Mouse (Mus musculus) ovary, postnatal 14 days (tissue): ENCODE results near the gene Arhgef15.
"Not testable (repeated sequence)": the region's sequence is repeated elsewhere in the genome, so short reads cannot be mapped to it uniquely, and the experiment has no call there.

Experiments
- DNase-seq: peaks from one replicate; pipeline ENCODE4 v3.0.0; 2022; ENCODE audit warnings: low spot score

Gene Arhgef15

GRCm38 (mm10) chr11:68965050-68965449, 7.8 kb upstream of the Arhgef15 start:
- no peak for DNase-seq

- DNase-seq: no peak
Measured at GRCm38 (mm10) chr11:68963405-68963804, 6.1 kb upstream of the Arhgef15 start.

- not testable (repeated sequence) for DNase-seq
Measured at GRCm38 (mm10) chr11:68962159-68962558, 4.9 kb upstream of the Arhgef15 start.

- DNase-seq: no peak
Measured at GRCm38 (mm10) chr11:68961596-68961995, 4.3 kb upstream of the Arhgef15 start.

GRCm38 (mm10) chr11:68957971-68958370, 691 bp upstream of the Arhgef15 start:
- no peak for DNase-seq

GRCm38 (mm10) chr11:68956697-68957096, 583 bp downstream of the Arhgef15 start:
- no peak for DNase-seq

- DNase-seq: no peak
Measured at GRCm38 (mm10) chr11:68956107-68956506, 1.2 kb downstream of the Arhgef15 start.

DNA sequence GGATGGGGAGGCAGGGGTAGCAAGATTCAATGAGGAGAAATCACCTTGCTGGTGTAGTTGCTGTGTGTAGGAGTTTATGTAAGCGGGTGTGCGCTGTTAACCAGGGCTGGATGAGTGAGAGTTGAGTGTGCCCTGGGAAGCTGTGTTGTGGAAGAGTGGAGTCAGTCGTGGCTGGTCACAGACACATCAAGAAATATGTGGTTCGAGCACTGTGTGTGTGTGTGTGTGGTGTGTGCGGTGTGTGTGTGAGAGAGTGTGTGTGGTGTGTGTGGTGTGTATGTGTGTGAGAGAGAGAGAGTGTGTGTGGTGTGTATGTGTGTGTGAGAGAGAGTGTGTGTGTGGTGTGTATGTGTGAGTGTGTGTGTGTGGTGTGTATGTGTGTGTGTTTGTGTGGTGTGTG, 1.8 kb downstream of the Arhgef15 start:
- no peak for DNase-seq

DNA sequence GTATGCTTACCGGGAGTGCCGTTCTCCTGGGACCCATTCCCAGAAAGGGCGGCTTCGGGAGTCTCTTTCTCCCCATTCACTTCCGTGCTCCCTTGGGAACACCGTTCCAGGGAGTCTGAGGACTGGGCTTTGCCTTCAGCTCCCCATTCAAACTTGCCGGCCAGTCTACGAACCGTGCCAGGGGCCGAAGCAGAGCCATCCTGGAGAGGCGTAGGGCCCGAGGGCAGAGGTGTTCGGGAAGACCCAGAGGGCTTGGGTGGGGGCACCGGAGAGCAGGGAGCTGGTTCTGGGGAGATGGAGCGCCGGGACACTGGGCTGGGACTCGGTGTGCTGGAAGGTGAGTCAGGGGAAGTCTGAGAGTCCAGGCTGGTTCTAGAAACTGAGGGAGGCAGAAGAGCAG, 2.9 kb downstream of the Arhgef15 start:
- no peak for DNase-seq

- no peak for DNase-seq
Measured at GRCm38 (mm10) chr11:68953903-68954302, 3.4 kb downstream of the Arhgef15 start.

DNA sequence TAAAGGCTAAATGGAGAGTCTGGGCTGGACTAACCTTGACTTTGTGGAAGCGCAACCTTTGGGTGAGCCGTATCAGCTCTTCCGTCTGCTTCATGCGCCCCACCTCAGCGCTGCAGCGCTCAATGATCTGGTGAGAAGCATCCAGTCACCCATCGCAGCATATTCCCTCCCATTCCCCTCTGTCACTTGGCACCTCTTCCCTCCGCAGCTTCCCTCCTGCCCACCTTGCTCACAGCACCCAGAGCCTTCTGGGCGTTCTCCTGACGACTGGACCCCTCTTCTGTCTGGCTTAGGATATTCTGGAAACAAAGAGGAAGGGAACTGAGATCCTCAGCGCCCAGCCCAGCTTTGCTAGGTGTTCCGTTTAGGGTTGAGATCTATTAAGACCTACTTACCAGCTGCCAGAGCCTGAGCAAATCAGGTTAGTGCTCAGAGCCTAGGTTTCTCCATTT, 9.7 kb downstream of the Arhgef15 start:
- no peak for DNase-seq

DNA sequence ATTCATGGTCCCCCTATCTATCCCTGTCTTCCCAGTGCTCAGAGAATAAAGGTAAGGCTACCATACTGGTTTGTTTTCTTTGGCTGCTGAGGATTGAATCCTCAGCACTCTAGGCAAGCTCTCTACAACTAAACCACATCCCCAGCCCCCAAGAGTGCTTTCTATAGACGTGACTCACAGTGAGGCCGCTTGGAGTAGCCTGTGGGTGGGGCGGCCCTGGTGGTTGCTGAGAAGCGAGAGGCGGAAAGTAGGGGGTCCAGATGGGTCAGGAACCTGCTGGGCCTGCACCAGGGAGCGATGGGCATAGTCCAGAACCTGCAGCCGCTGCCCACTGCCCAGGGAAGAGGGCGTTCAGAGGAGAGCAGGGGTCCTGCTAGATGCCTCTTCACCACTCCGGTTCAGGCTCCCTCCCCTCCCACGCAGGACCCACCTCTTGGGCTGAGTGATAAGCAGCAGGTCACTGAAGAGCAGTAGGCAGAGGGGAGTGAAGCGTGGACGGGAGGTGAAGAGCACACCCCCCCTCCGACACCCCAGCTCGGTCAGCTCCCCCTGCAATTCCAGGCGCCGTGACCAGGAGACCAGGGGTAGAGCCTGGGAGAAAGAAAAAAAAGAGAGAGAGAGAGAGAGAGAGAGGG, 10.4 kb downstream of the Arhgef15 start:
- no peak for DNase-seq

DNA sequence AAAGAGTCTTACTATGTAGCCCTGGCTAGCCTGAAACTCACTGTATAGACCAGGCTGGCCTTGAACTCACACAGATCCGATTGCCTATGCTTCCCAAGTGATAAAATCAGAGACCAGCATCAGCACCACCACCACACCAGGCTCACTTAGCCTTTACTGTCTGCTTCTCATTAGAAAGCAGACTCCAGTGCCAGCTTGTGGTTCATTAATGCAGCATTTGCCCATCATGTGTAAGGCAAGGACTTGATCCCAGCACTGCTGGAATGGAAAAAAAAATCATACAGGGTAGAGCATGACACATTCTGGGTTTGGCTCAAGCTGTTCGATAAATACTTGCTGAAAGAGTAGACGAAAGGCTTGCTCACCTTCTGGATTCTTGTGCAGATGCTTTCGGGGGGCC, 11.3 kb downstream of the Arhgef15 start:
- no peak for DNase-seq

DNA sequence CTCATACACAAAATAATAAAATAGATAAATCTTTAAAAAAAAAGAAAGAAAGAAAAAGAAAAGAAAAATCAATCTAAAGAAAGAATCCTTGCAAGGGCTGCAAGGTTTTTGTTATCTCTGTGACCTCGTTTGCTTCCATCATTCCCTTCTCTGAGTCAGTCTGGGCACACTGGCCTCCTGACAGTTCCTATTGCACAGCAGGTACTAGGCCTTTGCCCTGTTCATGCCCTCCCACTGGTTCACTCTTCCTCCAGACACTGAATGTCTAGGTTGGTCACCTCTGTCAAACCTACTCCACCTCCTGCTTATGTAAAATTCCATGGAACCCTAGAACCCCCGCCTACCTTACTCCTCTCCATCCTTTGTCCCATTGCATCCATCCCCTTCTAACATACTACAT, 12.0 kb downstream of the Arhgef15 start:
- DNase-seq: no peak

GRCm38 (mm10) chr11:68942731-68943130, 14.5 kb downstream of the Arhgef15 start:
- DNase-seq: no peak

DNA sequence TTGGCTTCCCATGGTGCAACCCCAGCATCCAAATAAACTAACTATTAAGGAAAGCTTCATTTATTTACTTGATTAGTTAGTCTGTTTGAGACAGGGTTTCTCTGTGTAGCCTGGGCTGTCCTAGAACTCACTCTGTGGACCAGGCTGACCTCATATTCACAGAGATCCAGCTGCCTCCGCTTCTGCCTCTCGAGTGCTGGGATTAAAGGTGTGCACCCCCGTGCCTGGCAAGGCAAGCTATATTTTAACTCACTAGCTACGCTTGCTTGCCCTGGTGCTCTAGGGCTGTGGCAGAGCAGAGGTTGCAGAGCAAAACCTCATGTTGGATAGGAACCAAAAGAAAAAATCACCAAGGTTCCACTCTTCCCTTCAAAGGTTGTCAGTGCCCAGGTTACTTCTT, 16.8 kb downstream of the Arhgef15 start:
- DNase-seq: no peak

DNA sequence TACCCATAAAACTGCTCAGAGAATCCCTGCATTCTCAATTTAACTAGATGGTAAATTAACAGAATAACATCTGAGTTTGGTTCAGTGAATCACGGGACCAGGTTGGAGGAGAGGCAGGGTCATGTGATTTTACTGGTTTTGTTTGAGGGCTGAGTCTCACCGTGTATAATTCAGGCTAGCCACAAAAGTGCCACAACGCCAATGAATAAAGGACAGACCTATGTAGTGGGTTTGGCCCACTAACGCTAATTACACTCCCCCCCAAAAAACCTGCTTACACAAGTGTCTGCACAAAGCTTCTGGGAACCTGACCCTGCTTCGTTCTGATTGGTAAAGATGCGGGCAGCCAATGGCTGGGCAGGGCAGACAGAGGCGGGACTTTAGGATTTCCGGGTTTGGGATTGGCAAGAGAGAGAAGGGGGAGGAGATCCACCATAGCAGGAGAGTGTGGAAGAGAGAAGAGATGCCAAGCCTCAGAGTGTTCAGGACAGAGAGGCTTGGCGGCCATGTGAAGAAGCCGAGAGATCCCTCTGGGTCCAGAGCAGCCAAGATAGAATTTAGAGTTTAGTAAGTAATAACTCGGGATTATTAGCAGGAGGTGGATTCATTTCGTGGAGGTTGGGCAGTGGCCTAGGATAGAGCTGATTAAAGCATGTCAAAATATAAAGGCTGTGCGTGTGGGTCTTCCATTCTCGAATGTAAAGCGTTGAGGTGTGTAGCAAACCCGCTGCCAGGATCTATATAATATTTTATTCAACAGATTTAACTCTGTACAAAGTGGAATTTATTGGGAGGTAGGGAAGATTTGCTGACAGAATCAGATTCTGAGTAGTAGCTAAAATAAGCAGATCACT, 17.6 kb downstream of the Arhgef15 start:
- DNase-seq: peak; percentile 80

DNA sequence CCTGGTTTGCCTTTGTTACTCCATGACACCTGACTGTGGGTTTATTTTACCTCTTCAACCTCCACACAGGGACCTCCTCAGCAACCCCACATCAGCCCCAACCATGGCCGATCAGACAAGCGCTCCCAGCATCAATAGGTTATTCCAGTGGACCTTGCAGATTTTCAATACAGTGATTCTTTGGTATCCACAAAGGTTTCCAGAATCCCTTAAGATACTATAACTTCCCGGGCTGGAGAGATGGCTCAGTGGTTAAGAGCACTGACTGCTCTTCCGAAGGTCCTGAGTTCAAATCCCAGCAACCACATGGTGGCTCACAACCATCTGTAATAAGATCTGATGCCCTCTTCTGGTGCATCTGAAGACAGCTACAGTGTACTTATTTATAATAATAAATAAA, 20.3 kb downstream of the Arhgef15 start:
- DNase-seq: not testable (repeated sequence)

GRCm38 (mm10) chr11:68933885-68934507, 23.3 kb downstream of the Arhgef15 start:
- DNase-seq: no peak

- no peak for DNase-seq
Measured at GRCm38 (mm10) chr11:68929947-68930346, 27.3 kb downstream of the Arhgef15 start.

GRCm38 (mm10) chr11:68926981-68927380, 30.3 kb downstream of the Arhgef15 start, which contains the start of gene Odf4:
Gene Odf4 (minus strand): TSS chr11:68927081.
- no peak for DNase-seq

DNA sequence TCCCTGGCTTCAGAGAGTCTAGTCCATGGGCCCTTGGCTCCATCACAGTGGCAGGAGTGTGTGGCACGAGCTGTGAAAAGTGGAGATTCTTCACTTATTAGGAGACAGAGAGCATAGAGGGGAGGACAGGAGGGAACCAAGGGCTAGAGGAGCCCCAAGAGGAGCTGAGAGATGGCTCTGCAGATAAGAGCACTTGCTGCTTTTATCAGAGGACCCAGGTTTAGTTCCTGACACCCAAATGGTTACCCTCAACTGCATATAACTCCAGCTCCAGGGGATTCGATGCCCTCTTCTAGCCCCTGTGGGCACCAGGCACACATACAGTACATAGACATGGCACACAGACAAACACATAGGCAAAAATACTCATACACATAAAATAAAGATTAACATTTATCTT, 32.5 kb downstream of the Arhgef15 start:
- no peak for DNase-seq

- DNase-seq: no peak
Measured at GRCm38 (mm10) chr11:68923191-68923590, 34.1 kb downstream of the Arhgef15 start.
